Mouse (Mus musculus) E14TG2a.4 (cell line): ENCODE results near the gene Trp53inp2.

Experiments used
- H3K27me3 ChIP-seq: 2 replicates; pipeline ENCODE4 v1.6.1; 2014; ENCODE audit warnings: low read length, control low read depth; ENCODE audit not compliant: insufficient read depth
- H3K36me3 ChIP-seq: 2 replicates; pipeline ENCODE4 v1.6.1; 2014; ENCODE audit warnings: low read length, control low read depth; ENCODE audit not compliant: insufficient read depth
- H3K4me1 ChIP-seq: replicated peaks from 2 replicates; pipeline ENCODE4 v1.6.1; 2014; ENCODE audit warnings: low read depth, low read length, control low read depth
- H3K4me3 ChIP-seq: replicated peaks from 2 replicates; pipeline ENCODE4 v1.5.1; 2014; ENCODE audit warnings: mild to moderate bottlenecking, low read length
- H3K9me3 ChIP-seq: 2 replicates; pipeline ENCODE4 v1.6.1; 2014; ENCODE audit warnings: low read length, control low read depth
- CTCF ChIP-seq: conservative IDR thresholded peaks from 2 replicates; pipeline ENCODE4 v1.5.1; 2014; ENCODE audit warnings: low read length
- NANOG ChIP-seq: IDR thresholded peaks from 2 replicates; pipeline ENCODE4 v1.6.1; 2014; ENCODE audit warnings: borderline replicate concordance, low read length, mixed read lengths
- POU5F1 ChIP-seq: IDR thresholded peaks from 2 replicates; pipeline ENCODE4 v1.6.1; 2014; ENCODE audit warnings: low read length, borderline replicate concordance

Trp53inp2 gene

GRCm38 (mm10) chr2:155394586-155394985 is 13.7 kb downstream of the Trp53inp2 start:
- Histone ChIP-seq H3K4me1 (no peaks in the 10 kb centered on the region), H3K4me3 (no peak overlapping the region), H3K27me3 (no peaks in the 10 kb centered on the region), H3K36me3 (peaks cover 20% of the 10 kb centered on the region), H3K9me3 (no peaks in the 10 kb centered on the region)
- no peak for TF ChIP-seq CTCF
- TF ChIP-seq NANOG, result no peak
- no peak for TF ChIP-seq POU5F1

DNA sequence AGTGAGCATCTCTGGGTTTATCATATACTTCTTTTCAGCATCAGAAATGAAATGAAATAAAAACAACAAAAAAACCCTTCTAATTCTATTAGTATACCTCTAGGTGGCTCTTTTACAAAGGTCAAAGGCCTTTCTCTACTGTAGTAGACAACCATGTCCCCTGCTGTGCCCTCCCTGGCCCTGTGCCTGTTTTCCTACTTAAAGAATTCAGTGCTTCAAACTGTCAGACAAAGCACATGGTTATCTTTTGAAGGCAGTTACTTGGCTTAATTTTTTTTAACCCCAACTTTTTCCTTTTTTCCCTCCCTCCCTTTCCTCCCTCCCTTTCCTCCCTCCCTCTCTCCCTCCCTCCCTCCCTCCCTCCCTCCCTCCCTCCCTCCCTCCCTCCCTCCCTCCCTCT is 19.4 kb downstream of the Trp53inp2 start:
- no peak for TF ChIP-seq POU5F1
- no peak for TF ChIP-seq CTCF
- TF ChIP-seq NANOG, result no peak
- Histone ChIP-seq H3K27me3 (no peaks in the 10 kb centered on the region), H3K4me1 (peaks cover 6% of the 10 kb centered on the region; the same call in 1 of the 2 replicates), H3K4me3 (no peak overlapping the region), H3K36me3 (peaks cover 26% of the 10 kb centered on the region), H3K9me3 (no peaks in the 10 kb centered on the region)

GRCm38 (mm10) chr2:155401926-155402325 is 21.1 kb downstream of the Trp53inp2 start:
- TF ChIP-seq CTCF, result no peak
- TF ChIP-seq POU5F1, result no peak
- TF ChIP-seq NANOG, result no peak

GRCm38 (mm10) chr2:155404635-155405034 is 23.8 kb downstream of the Trp53inp2 start:
- TF ChIP-seq CTCF (no peak), POU5F1 (no peak), NANOG (no peak)
- peaks cover 52% of the 10 kb centered on the region for H3K36me3 ChIP-seq
- peaks cover 6% of the 10 kb centered on the region; the same call in 1 of the 2 replicates for H3K4me1 ChIP-seq
- no peaks in the 10 kb centered on the region for H3K27me3 ChIP-seq
- no peak overlapping the region for H3K4me3 ChIP-seq
- H3K9me3 ChIP-seq, result no peaks in the 10 kb centered on the region

More at GRCm38 (mm10) chr2:155401926-155402325, 21.1 kb downstream of the Trp53inp2 start:
- Histone ChIP-seq H3K4me3 (no peak overlapping the region), H3K9me3 (no peaks in the 10 kb centered on the region), H3K27me3 (no peaks in the 10 kb centered on the region), H3K36me3 (peaks cover 38% of the 10 kb centered on the region), H3K4me1 (peaks cover 6% of the 10 kb centered on the region; the same call in 1 of the 2 replicates)

- no peak for TF ChIP-seq NANOG
- Histone ChIP-seq H3K4me1 (no peaks in the 10 kb centered on the region), H3K27me3 (no peaks in the 10 kb centered on the region), H3K9me3 (no peaks in the 10 kb centered on the region), H3K36me3 (peaks cover 48% of the 10 kb centered on the region), H3K4me3 (no peak overlapping the region)
Observed at GRCm38 (mm10) chr2:155420911-155421310, 40.1 kb downstream of the Trp53inp2 start.

GRCm38 (mm10) chr2:155436445-155436844 is 55.6 kb downstream of the Trp53inp2 start:
- H3K27me3 ChIP-seq, result no peaks in the 10 kb centered on the region
- TF ChIP-seq POU5F1 (no peak), CTCF (peak; percentile 91)

More at GRCm38 (mm10) chr2:155436445-155436844, 55.6 kb downstream of the Trp53inp2 start:
- H3K36me3 ChIP-seq, result peaks cover 17% of the 10 kb centered on the region
- H3K4me1 ChIP-seq, result no peaks in the 10 kb centered on the region
- H3K9me3 ChIP-seq, result no peaks in the 10 kb centered on the region
- no peak overlapping the region for H3K4me3 ChIP-seq
